Mouse (Mus musculus): ENCODE results near the gene Psmd8.

DNA sequence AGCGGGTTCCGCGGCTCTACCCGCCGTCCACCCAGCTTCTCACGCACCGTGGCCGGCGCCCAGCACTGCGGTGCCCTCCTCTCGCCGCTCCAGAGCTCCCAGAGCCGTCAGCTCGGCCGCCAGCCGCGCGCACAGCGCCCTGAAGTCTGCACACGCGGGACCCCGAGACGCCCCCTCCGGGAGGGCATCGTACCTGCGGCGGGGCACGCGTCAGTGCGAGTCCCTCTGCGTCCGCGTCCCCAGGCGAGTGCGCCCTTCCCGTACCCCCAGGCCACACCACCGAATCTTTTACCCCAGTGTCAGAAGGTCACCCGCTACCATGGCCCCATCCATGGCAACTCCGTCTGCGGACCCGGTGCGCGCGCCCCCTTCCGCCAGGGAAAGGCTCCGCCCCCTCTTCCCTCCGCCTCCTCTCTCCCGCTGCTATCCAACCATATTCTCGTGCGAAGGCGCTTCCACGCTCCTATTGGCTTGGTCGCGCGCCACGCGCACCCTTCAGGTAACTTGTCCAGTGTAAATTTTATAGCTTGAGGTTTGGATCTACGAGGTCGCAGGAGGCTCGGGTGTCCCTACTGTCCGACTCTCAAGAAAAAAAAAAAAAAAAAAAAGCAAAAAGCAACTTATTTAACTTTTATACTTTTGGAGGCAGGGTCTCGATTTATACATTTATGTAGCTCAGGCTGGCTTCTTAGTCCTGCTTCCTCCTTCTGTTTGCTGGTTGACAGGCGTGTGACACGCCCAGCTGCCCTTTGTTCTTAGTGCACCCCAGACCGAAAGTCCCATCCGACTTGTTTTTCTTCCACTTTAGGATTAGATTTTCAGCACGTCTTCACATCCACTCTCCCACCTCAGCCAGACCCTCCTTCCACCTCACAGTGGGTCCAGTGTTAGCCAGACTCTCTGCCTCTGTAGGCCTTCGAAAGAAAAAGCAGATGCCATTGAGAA, 24.4 kb downstream of the Psmd8 start, which contains the start of gene Fam98c:
- TF ChIP-seq CTCF (IDR thresholded peaks at IDR 0.05; ENCODE audit: control insufficient read depth, insufficient read depth, low read length) = peak; percentile 1; the same call in 1 of the 2 replicates
- peak; percentile 38; the same call in 1 of the 2 replicates for TF ChIP-seq POLR2A (IDR thresholded peaks at IDR 0.05; ENCODE audit: borderline replicate concordance, control insufficient read depth, low read depth, low read length)
